Mouse (Mus musculus): ENCODE results near the gene Exoc8. TPM values are rescaled to one million over a fixed set of nuclear protein-coding genes. Genes with fewer than 3 reads are reported as not detected.
A peak's percentile ranks its signal among the peaks of the same experiment; 100 is the strongest.

Gene Exoc8
- 15.4 and 18.1 TPM in 2 replicates for polyA plus RNA-seq (2016; fragmentation: Nextera tagmentation; extraction: Ambion mirVana)

DNA sequence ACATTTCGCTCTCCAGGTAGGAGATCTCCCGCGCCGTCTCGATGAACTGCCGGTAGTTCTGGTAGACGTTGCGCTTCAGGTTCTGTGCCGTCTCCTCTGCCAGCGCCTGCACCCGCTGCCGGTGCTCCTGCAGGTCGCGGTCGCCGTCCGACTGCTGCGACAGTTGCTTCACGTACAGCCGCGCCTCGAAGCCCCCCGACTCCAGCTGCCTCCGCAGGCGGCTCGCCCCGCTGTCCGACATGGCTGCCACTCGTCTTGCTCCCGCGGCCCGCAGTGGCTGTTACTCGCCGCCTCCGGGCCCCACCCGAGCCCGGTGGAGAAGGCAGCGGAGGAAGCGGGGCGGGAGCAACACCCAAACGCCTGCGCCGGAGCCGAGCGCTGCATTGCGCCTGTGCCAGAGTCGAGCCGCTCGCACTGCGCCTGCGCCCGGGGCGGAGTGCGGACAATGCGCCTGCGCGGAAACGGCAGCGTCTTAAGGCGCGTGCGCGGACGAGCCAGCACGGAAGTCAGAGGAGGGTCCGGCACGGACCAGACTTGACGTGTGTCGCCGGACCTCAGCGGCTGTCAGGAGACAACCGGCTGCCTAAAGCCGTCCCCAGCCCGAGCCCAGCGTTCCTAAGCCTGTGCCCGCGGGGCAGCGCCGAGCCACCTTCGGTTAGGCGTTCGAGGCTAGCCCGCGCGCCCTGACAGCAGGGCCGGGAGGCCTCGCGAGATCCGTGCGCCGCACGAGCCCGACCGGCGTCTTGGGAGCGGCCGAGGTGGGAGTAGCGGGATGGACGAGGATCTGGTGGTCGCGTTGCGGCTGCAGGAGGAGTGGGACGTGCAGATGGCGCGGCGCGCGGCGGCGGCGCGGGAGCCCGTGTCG, at the start of gene Exoc8, which contains the start of gene Sprtn:
Gene Exoc8 (minus strand): TSS at position 320 of the 865 bp plus-strand sequence.
Gene Sprtn (plus strand): TSS at position 501 of the 865 bp plus-strand sequence.
- under 1% methylated on average over 114 of the region's 114 CpGs for WGBS
- H3K4me1 ChIP-seq = peaks cover 31% of the 10 kb centered on the region
- H3K4me2 ChIP-seq (replicated peaks) = peak within 1 kb of the TSS; percentile 98
- peak within 1 kb of the TSS; percentile 98 for H3K4me3 ChIP-seq
- peak within 1 kb of the TSS; percentile 86 for H3K27ac ChIP-seq (replicated peaks)
- ATAC-seq (ENCODE audit: low FRiP score, low read depth) = peak; percentile 89
- no peaks in the 10 kb centered on the region for H3K9me3 ChIP-seq
- no peaks in the 10 kb centered on the region for H3K27me3 ChIP-seq
- peaks cover 53% of the 10 kb centered on the region for H3K36me3 ChIP-seq
- peak within 1 kb of the TSS; percentile 86 for H3K9ac ChIP-seq (replicated peaks)

DNA sequence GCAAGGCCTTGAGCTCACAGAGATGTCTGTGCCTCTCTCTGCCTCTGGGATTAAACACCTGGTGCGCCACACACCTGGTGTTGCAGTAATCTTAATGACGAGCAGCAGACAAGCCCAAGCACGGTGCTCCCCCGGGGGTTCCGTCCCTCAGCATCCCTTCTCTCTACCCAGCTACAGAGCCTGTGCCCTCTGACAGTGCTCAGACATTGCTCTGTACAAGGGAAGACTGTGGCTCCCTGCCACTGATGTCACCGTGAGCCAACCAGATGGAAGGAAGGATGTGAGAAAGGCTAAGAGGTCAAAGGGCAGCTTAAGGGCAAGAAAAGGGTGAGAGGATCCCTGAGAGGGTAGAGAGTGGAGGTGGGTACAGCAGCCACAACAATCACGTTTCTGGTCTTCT, 46.9 kb upstream of the Exoc8 start:
- 62% methylated on average over 7 of the region's 7 CpGs for WGBS
- H3K27ac ChIP-seq (replicated peaks) = no peak overlapping the region
- H3K9ac ChIP-seq (replicated peaks) = no peak overlapping the region
- H3K4me1 ChIP-seq = peaks cover 37% of the 10 kb centered on the region
- H3K4me2 ChIP-seq (replicated peaks) = no peak overlapping the region
- H3K27me3 ChIP-seq = no peaks in the 10 kb centered on the region
- no peaks in the 10 kb centered on the region for H3K9me3 ChIP-seq
- H3K4me3 ChIP-seq = no peak overlapping the region
- no peak for ATAC-seq (ENCODE audit: low FRiP score, low read depth)
- peaks cover 19% of the 10 kb centered on the region for H3K36me3 ChIP-seq

DNA sequence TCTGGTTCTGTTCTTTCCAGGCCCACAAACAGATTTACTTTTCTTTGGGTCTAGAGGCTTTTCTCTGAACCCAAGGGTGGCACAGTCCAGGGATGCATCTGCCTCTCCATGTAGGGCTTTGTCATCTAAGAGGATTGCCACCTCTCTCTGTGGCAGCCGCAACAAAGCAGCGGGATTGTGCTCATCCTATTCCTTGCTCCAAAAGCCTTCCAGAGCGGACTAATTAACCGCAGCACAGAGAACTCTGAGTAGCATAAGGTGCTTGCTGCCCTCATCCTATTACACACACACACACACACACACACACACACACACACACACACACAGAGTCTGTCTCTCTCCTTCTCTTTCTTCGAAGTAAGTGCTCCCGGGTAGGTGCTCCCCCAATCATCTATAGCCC, 46.3 kb upstream of the Exoc8 start:
- Histone ChIP-seq H3K4me3 (no peak overlapping the region), H3K4me2 (replicated peaks) (no peak overlapping the region), H3K9ac (replicated peaks) (no peak overlapping the region), H3K27me3 (no peaks in the 10 kb centered on the region), H3K27ac (replicated peaks) (no peak overlapping the region), H3K9me3 (no peaks in the 10 kb centered on the region), H3K4me1 (peaks cover 37% of the 10 kb centered on the region), H3K36me3 (peaks cover 25% of the 10 kb centered on the region)
- ATAC-seq (ENCODE audit: low FRiP score, low read depth) = no peak
- 85% methylated on average over 6 of the region's 6 CpGs for WGBS

DNA sequence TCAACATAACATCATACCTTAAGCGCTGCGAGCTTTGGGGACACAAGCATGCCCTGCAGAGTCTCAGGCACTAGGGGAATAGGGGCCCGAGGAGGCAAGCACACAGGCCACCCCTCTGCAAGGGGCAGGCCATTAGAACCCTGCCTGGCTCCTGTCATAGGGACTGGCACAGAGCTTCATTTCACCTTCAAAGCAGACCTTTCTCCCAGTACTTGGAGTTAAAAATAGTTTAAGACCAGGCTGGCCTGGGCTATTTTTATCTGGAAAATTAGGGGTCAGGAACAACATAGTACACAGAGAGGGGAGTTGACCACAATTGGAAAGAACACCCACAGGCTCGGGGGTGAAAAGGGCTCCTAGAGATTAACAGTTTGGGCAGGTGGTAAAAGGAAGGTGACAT, 39.8 kb upstream of the Exoc8 start:
- ATAC-seq (ENCODE audit: low FRiP score, low read depth) = no peak
- H3K27ac ChIP-seq (replicated peaks) = no peak overlapping the region
- H3K27me3 ChIP-seq = no peaks in the 10 kb centered on the region
- H3K36me3 ChIP-seq = peaks cover 39% of the 10 kb centered on the region
- 94% methylated on average over 4 of the region's 4 CpGs for WGBS
- no peak overlapping the region for H3K4me3 ChIP-seq
- no peak overlapping the region for H3K4me2 ChIP-seq (replicated peaks)
- H3K4me1 ChIP-seq = no peaks in the 10 kb centered on the region
- no peak overlapping the region for H3K9ac ChIP-seq (replicated peaks)
- no peaks in the 10 kb centered on the region for H3K9me3 ChIP-seq

DNA sequence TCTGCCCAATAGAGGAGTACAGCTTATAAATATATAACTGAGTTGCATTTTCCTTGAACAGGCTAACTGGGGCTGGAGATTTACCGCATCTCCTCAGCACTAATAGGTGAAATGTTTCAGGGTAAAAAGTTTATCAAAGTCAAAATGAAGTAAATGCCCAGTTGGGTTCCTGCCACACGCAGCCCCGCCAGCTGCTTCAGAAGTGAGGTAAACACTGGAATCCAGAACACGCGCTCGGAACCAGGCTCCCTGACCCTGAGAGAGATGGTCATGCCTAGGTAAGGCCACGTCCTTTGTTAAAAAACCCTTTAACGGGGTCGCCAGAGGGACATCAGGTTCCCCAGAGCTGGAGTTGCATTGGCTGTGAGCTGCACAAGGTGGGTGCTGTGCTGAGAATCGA, 39.2 kb upstream of the Exoc8 start:
- Histone ChIP-seq H3K27me3 (no peaks in the 10 kb centered on the region), H3K4me2 (replicated peaks) (no peak overlapping the region), H3K4me3 (no peak overlapping the region), H3K36me3 (peaks cover 38% of the 10 kb centered on the region), H3K27ac (replicated peaks) (no peak overlapping the region), H3K4me1 (no peaks in the 10 kb centered on the region), H3K9me3 (no peaks in the 10 kb centered on the region), H3K9ac (replicated peaks) (no peak overlapping the region)
- WGBS = 98% methylated on average over 10 of the region's 10 CpGs
- ATAC-seq (ENCODE audit: low FRiP score, low read depth) = no peak

DNA sequence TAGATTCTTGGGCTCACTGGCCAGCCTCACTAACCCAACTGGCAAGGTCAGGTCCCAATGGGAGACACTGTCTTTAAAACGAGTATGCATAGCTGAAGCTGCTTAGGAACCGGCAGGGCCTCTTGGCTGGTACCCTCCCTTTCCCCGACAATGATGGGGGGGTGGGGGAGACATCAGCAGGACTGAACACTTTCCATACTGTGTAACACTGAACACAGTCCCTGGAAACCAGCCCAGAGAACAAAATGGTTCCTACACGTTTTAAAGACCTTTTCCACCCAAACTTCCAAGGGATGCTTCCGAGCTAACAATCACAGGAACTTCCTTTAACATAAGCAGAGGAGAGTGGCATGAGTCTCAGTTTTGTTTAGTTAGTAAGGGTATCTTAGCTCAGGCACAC, 37.6 kb upstream of the Exoc8 start:
- 86% methylated on average over 5 of the region's 5 CpGs for WGBS
- Histone ChIP-seq H3K36me3 (peaks cover 26% of the 10 kb centered on the region), H3K4me3 (no peak overlapping the region), H3K27me3 (no peaks in the 10 kb centered on the region), H3K27ac (replicated peaks) (no peak overlapping the region), H3K4me2 (replicated peaks) (no peak overlapping the region), H3K4me1 (no peaks in the 10 kb centered on the region), H3K9me3 (no peaks in the 10 kb centered on the region), H3K9ac (replicated peaks) (no peak overlapping the region)
- ATAC-seq (ENCODE audit: low FRiP score, low read depth) = no peak

DNA sequence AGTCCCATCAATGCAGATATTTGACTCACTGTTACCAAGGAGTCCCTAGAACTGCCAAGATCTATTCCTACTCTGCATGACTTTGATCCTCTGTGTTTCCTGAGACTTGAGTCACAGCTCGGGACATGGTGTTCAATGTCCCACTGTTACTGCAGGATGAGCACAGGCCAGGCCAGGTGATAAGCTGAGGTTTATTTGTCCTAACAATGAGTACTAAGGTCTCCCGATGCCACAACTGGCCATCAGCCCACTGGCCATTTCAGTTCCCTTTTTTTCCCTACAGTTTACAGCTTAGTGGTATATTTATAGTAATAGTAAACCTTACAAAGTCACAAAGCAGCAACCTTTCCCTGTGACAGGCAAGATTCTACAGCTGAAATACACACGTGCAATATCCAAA, 34.9 kb upstream of the Exoc8 start:
- ATAC-seq (ENCODE audit: low FRiP score, low read depth) = no peak
- Histone ChIP-seq H3K9me3 (no peaks in the 10 kb centered on the region), H3K36me3 (peaks cover 7% of the 10 kb centered on the region; the same call in 1 of the 2 replicates), H3K27ac (replicated peaks) (no peak overlapping the region), H3K27me3 (no peaks in the 10 kb centered on the region), H3K4me2 (replicated peaks) (no peak overlapping the region), H3K4me1 (no peaks in the 10 kb centered on the region), H3K9ac (replicated peaks) (no peak overlapping the region), H3K4me3 (no peak overlapping the region)
- 87% methylated on average over 3 of the region's 3 CpGs for WGBS

DNA sequence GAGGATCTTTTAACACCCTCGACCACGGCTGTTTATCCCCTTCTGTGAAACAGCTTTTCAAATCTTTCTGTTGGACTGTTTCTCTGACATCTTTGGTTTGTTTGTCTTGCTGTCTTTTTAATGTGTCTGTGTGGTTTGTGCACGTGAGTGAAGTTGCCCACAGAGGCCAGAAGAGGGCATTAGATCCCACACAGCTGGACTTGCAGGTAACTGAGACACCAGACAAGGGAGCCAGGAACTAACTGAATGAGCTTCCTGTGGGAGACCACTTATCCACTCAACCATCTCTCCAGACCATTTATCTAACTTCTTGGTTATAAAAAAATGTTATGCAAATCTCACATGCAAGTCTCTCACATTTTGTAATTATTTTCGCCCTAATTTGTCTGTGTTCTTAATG, 33.1 kb upstream of the Exoc8 start:
- Histone ChIP-seq H3K9me3 (no peaks in the 10 kb centered on the region), H3K36me3 (peaks cover 7% of the 10 kb centered on the region), H3K4me3 (no peak overlapping the region), H3K9ac (replicated peaks) (no peak overlapping the region), H3K27ac (replicated peaks) (no peak overlapping the region), H3K4me2 (replicated peaks) (no peak overlapping the region), H3K27me3 (no peaks in the 10 kb centered on the region), H3K4me1 (no peaks in the 10 kb centered on the region)
- ATAC-seq (ENCODE audit: low FRiP score, low read depth) = no peak
- 90% methylated on average over 4 of the region's 4 CpGs for WGBS

DNA sequence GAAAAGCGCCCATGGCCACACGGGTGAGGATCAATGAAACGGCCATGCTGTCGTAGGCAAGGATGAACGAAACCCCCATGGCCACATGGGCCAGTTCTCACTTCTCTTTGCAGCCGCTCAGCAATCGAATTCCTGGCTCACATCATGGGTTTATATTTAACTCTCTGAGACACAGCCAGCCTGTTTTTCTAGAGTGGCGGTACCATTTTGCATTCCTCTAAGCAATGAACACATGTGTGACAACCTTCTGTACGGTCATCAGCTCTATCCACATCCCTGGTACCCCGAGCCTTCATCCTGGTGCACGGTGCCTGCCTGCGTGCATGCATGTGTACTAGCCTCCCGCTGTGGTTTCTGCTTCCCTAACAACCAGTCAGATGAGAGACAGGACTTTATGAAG, 32.6 kb upstream of the Exoc8 start:
- H3K9ac ChIP-seq (replicated peaks) = no peak overlapping the region
- H3K36me3 ChIP-seq = peaks cover 11% of the 10 kb centered on the region
- H3K4me2 ChIP-seq (replicated peaks) = no peak overlapping the region
- ATAC-seq (ENCODE audit: low FRiP score, low read depth) = no peak
- no peaks in the 10 kb centered on the region; the same call in 1 of the 2 replicates for H3K4me1 ChIP-seq
- no peak overlapping the region for H3K4me3 ChIP-seq
- H3K9me3 ChIP-seq = no peaks in the 10 kb centered on the region
- no peak overlapping the region for H3K27ac ChIP-seq (replicated peaks)
- H3K27me3 ChIP-seq = no peaks in the 10 kb centered on the region
- 96% methylated on average over 13 of the region's 13 CpGs for WGBS

DNA sequence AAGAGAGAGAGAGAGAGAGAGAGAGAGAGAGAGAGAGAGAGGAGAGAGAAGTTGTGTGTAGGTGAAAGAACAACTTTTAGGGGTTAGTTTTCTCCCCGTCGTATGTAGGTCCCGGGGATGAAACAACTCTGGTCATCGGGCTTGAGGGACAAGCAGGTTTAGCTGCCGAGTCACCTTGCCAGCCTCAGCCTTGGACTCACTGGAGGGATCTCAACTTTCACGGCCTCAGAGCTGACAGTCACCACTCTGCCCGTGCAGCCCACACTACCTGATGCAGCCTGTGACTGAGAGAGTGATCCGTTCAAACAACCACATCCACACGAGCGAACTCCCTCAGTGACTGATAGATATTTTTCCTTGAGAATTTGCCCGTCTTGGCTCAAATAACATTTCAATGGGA, 31.5 kb upstream of the Exoc8 start:
- Histone ChIP-seq H3K9me3 (no peaks in the 10 kb centered on the region), H3K4me3 (no peak overlapping the region), H3K4me2 (replicated peaks) (no peak overlapping the region), H3K27ac (replicated peaks) (no peak overlapping the region), H3K36me3 (peaks cover 11% of the 10 kb centered on the region), H3K4me1 (peaks cover under 1% of the 10 kb centered on the region; the same call in 1 of the 2 replicates), H3K27me3 (no peaks in the 10 kb centered on the region), H3K9ac (replicated peaks) (no peak overlapping the region)
- WGBS = 90% methylated on average over 11 of the region's 11 CpGs
- no peak for ATAC-seq (ENCODE audit: low FRiP score, low read depth)

DNA sequence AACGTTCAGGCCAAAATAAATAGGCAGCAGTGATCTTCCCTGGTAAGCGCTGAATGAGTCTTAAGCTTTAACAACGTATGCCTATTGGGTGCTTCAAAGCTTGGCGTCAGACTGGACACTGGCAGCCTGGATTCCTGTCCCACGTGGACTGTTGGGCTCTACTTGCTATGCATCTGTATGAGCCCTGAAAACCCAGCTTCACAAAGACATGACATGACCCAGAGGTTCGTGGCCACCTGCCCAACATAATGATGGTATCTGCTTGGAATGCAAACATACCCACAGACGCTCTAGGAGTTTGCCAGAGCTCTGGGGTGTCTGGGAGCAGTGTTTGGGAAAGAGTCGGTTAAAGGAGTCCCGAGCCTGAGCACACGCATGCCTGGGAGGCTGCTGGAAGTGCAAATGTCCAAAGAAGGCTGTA, 28.9 kb upstream of the Exoc8 start:
- Histone ChIP-seq H3K9me3 (no peaks in the 10 kb centered on the region), H3K4me3 (no peak overlapping the region), H3K27me3 (no peaks in the 10 kb centered on the region), H3K4me1 (peaks cover 3% of the 10 kb centered on the region; the same call in 1 of the 2 replicates), H3K27ac (replicated peaks) (no peak overlapping the region), H3K9ac (replicated peaks) (no peak overlapping the region), H3K36me3 (peaks cover 11% of the 10 kb centered on the region), H3K4me2 (replicated peaks) (no peak overlapping the region)
- no peak for ATAC-seq (ENCODE audit: low FRiP score, low read depth)
- 82% methylated on average over 10 of the region's 10 CpGs for WGBS

DNA sequence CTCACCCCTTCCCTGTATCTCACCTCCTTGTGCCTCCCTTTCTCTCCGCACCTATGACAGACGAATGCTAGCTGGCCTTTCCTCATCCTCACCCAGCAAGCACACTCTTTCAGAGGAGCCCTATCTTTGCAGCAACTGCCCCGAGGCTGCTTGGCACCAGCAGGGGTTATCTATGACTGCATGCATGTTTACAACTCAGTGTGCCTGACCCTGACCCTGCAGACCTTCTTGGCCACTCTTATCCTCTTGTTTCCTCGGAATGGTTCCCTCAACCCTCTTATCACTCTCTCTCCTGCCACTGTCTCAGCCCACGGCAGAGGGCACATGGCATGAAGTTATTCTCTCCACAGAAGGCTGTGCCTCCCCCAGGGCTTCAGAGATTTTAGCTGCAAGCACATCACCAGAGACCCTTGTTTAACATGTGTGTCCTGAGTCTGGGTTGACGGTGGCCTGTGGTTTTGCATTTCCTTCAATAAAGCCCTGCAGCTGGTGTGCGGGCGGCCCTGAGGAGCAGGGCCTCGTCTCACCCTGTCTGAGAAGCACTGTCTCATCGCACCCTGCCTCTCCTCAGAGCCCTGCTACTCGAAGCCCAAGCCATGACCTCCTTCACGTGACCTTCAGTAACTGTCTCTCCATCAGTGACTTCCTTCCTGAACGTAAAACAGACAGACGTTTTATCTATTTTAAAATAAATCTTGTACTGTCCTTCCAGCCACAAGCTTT, 28.2 kb upstream of the Exoc8 start:
- Histone ChIP-seq H3K4me3 (no peak overlapping the region), H3K36me3 (peaks cover 11% of the 10 kb centered on the region), H3K27me3 (no peaks in the 10 kb centered on the region), H3K4me2 (replicated peaks) (no peak overlapping the region), H3K27ac (replicated peaks) (no peak overlapping the region), H3K9me3 (no peaks in the 10 kb centered on the region), H3K4me1 (peaks cover 3% of the 10 kb centered on the region; the same call in 1 of the 2 replicates), H3K9ac (replicated peaks) (no peak overlapping the region)
- ATAC-seq (ENCODE audit: low FRiP score, low read depth) = no peak
- 88% methylated on average over 14 of the region's 14 CpGs for WGBS

Data from midbrain, embryonic 12.5 days (tissue).